Mouse (Mus musculus): ENCODE data around the gene Atrnl1.

The Atrnl1 gene

DNA sequence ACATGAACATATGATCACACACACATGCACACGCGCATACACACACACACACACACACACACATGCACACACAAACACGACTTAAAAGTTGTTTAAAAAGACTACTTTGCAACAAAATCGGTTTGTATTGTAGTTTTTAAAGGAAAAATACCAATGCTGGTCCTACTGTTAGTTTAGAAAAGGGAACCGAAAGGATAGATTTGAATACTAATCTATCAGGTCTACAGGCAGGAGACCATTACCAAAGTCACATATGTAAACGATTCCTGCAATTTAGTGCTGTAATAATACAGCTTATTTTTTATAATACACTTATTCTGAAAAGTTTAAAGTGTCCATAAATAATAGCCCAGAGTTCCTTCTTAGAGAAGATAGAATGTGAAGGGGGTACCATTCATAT is 299.8 kb downstream of the Atrnl1 start:
- in situ Hi-C loops (cut with MboI; ENCODE audit: low sequenced_read_pairs): no loop called here

DNA sequence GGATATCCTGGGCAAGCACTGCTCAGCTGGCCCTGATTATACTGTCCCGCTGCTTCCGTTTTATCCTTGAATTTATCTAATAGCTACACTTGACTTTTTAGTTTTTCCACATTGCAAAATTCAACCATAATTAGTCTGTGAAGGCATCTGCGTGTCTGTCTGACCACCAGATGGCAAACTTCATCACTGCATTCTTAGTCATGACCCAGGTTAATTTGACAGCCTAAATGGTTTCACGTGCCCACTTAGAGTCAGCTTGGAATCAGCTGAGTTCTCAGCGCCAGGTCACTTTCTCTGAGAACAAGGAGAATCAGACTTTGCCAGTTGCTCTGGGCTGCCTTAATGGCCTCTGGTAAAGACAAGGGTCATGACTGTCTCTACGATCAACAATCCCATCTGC is 305.5 kb downstream of the Atrnl1 start:
- in situ Hi-C loops (cut with MboI; ENCODE audit: low sequenced_read_pairs): no loop called here

DNA sequence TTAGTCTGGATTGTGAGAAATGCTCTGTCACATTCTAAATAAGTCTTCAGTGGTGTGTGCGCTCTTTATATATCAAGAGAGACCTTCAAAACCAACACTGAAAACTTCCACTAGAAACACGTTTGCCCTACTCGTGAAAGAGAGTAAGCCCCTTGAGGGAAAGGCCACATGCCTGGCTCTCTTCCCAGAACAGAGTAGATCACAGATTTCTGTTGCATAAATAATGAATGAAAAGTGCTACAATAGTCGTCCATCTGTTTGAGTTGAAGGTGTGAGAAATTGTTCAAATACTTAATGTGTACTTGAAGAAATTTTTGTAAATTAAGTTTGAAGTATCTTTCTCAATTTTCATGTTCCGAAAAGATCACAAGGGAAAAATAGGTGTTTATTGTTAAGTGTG is 312.2 kb downstream of the Atrnl1 start:
- in situ Hi-C loops (cut with MboI; ENCODE audit: low sequenced_read_pairs): no loop called here

DNA sequence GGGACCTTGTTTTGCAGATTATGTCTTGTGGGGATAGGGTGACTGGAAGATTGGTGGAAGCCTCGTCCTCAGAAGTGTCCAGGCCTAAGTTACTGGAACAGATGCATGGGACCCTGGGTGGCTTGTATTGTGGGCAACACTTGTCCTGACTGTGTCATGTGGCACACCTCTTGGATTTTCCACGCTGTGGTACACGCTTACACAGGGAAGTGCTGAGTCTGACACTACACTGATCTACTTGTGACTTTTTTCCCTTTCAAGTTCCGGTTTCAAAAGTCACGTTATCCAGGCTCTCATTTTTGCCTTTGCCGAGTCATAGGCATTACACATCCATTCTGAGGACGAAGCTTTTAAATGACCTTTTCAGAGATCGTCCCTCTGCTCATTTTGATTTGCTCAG is 314.0 kb downstream of the Atrnl1 start:
- in situ Hi-C loops (cut with MboI; ENCODE audit: low sequenced_read_pairs): no loop called here

DNA sequence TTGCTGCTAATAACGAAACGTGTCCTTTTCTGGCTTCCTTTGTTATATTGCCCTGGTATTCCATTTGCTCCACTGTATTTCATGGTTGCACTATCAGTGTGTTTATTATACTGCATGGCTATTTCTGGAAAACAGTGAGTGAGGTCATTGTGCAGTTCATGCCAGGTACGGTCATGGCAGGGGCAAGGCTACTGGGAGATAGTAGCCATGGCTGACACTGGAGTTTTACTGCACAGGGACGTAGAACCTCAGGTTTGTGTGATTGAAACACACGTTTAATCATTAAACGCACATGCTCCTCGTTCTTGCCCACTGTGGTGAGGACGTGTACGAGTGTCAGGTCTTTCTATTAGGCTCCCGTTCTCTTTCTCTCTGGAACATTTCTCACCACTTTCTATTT is 314.8 kb downstream of the Atrnl1 start:
- in situ Hi-C loops (cut with MboI; ENCODE audit: low sequenced_read_pairs): no loop called here

DNA sequence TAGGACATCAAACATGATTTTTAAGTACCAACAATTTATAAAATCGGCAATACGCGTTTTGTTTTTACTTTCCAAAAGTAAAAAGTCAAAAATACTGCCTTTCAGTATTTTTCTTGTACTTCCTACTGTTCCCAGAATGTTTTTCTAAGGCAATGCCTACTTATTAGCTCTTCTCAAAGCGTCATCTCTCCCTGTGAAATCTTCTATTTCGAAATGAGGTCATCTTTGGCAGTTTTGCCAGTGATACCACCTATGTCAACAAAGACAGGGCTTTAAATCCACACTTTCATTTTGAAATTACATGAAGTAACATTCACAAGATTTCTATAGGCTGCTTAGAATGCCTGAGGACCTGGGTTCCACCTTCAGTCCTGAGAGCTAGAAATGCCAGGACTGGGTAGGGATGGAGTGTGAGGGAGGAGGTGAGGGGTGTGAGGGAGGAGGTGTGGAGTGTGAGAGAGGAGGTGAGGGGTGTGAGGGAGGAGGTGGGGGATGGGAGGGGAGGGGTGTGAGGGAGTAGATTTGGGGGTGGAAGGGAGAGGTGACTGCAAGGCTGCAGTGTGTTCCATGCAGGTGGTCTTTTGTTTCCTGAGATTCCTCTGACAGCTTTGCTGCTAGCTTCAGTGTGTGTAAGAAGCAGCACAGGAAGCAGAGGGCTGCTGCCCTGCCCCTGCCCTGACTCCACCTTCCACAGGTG is 315.5 kb downstream of the Atrnl1 start:
- in situ Hi-C loops (cut with MboI; ENCODE audit: low sequenced_read_pairs): no loop called here

DNA sequence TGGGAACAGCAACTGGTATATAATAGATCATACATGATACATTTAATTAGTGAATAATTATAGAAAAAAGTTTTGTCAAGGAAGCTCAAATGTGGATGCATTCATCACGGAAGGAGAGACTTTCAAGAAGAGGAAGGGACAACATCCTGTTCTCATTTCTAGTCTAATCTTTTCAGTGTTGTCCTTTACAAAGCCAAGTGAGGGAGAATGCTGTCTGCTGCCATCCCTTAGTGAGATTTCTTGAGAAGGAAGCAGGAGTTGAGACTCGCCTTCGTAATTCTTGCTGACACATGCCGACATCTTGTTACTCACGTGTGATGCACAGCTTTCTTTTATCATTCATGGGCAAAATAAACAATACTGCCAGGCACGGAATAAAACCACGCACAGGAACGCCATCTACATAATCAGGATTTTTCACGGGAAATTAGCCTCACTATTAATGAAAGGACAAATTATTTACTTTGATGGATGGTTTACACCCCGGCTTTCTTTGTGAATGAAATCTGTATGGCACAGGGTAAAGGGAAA is 316.2 kb downstream of the Atrnl1 start:
- in situ Hi-C loops (cut with MboI; ENCODE audit: low sequenced_read_pairs): no loop called here

DNA sequence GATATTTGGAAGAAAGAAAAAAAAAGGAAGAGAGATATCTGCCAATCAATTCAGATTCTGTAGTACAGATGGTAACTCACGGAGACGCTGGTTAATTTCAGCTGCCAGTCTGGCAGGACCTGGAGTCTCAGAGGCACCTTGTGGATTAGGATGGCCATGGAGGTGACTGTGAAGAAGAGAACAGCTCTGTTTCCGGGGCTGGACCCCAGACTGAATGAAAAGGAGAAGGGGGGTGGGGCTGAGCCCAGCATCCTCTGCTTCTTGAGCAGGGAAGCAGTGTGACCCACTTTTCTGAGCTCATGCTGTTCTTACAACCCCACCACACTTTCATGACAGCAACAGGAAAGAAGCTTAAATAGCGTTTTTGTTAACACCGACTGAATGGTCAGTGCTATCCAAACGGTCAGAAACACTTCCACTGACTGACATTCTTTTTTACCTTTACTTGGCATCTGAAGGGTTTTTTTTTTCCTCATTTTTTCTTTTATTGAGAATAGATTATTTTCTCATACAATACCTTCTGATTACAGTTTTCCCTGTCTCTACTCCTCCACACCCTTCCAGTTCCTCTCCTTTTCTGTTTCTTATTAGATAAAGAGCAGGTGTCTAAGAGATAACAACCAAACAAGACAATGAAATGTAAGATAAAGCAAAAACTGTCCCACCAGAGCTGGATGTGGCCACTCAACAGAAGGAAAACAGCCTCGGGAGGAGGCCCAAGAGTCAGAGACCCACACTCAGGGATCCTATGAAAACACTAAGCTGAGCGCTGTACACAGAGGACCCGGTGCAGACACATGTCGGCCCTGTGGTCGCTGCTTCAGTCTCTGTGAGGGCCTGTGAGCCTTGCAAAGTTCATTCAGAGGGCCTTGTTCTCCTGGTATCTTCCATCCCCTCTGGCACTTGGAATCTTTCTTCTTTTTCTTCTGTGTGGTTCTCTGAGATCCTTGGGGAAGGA is 317.0 kb downstream of the Atrnl1 start:
- in situ Hi-C loops (cut with MboI; ENCODE audit: low sequenced_read_pairs): no loop called here

DNA sequence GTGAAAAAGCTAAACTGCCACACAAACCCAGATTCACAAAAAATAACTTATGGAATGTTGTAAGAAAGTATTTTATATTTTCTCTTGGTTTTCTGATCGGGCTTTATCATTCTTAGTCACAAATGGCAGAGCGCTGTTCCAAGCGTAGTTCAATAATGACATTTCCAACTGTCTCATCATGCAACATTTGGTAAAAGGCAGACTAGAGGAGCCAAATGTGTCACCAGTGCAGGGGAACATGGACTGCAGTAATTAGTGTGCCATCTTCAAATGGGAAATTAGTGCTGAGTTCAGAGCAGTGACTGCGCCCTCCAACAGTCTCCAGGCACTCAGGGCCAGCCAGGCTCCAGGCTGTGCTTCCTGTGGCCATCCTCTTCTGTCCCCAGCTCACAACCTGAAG is 320.8 kb downstream of the Atrnl1 start:
- in situ Hi-C loops (cut with MboI; ENCODE audit: low sequenced_read_pairs): no loop called here

DNA sequence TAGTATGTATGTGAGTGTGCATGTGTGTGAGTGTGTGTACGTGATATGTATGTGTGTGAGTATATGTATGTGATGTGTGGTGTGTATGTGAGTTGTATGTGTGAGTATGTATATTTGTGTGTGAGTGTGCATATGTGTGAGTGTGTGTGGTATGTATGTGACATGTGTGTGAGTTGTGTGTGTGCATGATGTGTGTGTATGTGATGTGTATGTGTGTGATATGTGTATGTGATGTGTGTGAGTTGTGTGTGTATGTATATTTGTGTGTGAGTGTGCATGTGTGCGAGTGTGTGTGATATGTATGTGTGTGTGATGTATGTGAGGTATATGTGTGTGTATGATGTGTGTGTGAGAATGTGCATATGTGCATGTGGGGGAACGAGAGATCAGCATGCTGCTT is 326.0 kb downstream of the Atrnl1 start:
- in situ Hi-C loops (cut with MboI; ENCODE audit: low sequenced_read_pairs): no loop called here

DNA sequence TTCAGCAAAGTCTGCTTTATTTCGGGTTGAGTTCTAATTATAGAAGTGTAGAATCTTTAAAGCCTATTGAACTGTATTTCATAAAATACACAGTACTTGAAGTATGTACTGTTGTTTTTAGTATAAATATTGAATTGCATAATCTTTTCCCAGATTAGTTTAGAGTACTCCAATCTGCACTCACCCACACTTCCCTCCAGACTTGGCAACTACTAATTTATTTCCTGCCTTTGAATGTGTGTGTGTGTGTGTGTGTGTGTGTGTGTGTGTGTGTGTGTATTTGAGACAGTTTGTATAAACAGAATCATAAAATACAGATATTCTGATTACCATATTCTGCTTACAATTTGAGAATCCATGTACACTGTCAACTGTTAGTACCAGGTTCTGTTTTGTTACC is 328.3 kb downstream of the Atrnl1 start:
- in situ Hi-C loops (cut with MboI; ENCODE audit: low sequenced_read_pairs): no loop called here

DNA sequence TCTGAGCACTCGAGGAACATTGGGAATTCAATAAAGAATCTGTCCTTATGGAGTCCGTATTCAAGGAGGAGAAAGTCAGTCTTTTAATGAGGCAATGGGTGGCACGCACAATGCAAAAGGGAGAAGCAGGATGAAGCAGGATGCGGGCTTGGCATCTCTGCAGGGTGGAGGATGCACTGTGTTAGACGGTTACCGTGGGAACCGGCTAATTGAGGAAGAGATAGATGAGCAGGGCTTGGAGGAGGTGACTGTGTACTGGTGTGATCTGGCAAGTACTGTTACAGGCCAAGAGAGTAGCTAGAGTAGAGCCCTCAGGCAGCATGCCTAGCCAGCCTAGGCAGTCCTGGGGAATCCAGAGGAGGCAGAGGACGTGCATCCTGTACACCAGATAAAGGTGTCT is 330.7 kb downstream of the Atrnl1 start:
- in situ Hi-C loops (cut with MboI; ENCODE audit: low sequenced_read_pairs): no loop called here

DNA sequence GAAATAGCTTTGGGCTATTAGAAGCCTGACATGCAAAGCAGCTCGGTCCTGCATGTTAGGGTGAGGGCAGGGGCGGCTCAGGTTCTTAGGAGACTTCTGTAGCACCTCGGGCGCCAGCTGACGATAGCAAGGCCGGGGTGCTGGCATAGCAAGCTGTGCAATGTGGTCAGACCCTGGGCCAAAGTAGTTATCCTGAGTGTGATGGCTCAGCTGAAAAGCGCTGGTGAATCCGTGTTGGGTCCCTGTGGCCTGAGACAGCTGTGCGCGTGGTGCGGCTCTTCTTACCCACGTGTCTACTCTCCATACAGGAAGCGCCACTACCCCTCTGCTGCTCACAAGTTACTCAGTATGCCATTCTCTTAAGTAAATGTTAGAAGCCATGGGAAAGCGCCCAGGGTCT is 331.4 kb downstream of the Atrnl1 start:
- in situ Hi-C loops (cut with MboI; ENCODE audit: low sequenced_read_pairs): no loop called here

DNA sequence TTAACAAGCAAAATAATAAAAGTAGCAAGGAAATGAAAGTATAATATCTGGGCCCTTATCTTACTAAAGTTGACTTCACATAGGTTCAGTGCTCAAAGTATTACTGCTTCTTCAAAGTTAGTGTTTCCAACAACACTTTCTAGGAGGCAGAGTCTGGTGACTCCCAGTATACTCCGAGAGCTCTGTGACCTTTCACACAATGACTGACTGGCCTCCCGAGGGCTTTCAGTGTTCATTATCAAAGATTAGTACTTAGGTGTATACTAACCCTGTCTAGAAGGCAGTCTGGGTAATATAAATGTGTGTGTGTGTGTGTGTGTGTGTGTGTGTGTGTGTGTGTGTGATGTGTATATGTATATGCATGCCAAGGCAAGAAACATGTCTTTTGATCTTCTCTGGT is 332.5 kb downstream of the Atrnl1 start:
- in situ Hi-C loops (cut with MboI; ENCODE audit: low sequenced_read_pairs): no loop called here

DNA sequence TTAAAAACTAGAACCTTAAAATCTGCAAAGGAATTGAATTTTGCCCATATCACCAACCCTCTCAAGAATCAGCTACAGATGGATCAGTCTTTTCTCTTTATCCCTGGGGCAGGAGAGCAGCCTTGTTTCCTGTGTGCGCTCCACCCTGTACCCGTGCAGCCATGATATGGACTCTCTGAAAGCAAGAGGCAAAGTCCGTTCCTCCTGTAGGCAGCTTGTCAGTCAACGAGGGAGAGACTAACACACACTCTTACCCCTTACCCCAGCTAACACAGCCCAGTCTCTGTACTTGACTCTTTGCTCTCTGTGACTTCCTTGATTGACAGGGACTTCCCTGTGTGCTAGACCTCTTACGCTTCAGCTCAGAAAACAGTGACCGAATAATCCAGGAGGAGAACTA is 333.8 kb downstream of the Atrnl1 start:
- in situ Hi-C loops (cut with MboI; ENCODE audit: low sequenced_read_pairs): no loop called here

DNA sequence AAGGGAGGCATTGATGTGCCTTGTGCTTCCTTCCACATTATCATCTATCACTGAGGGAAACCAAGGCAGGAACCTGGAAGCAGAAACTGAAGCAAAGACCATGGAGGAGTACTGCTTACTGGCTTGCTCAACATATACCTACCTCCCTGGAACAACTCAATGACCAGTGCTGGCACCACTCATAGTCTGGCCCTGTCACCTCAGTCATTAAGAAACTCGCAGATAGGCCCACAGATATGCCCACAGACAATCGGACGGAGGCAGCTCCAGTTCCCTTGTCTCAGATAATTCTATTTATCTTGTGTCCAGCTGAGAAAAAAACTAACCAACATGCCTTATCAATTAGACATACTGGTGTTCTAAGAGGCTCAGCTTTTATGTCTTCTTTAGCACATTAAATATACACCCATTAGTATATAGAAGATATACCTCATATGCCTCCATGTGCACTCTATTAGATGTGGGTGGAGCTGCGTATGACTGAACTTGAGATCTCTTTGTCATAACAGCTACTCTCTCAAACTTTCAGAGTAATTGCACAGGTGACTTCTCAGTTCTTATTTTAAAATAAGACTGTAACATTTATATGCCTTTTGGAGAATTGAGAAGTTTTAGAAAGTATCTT is 334.9 kb downstream of the Atrnl1 start:
- in situ Hi-C loops (cut with MboI; ENCODE audit: low sequenced_read_pairs): no loop called here

DNA sequence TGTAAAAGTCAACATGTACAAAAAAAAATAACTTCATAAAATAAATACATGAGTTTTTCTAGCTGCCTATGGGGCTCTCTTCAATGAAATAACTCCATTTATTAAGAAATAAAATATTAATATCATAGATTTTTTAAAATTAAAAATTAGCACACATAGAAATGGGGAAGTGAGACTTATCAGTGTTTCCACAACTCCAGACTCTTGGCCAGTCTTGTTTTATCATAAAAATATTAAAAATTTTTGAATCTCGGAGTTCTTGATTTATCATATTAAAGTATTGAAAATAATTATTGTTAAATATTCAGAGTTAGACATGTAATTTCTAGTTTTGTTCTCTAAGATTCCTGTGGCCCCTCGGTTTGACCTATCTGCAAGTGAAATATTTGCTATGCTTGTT is 337.7 kb downstream of the Atrnl1 start:
- in situ Hi-C loops (cut with MboI; ENCODE audit: low sequenced_read_pairs): no loop called here

DNA sequence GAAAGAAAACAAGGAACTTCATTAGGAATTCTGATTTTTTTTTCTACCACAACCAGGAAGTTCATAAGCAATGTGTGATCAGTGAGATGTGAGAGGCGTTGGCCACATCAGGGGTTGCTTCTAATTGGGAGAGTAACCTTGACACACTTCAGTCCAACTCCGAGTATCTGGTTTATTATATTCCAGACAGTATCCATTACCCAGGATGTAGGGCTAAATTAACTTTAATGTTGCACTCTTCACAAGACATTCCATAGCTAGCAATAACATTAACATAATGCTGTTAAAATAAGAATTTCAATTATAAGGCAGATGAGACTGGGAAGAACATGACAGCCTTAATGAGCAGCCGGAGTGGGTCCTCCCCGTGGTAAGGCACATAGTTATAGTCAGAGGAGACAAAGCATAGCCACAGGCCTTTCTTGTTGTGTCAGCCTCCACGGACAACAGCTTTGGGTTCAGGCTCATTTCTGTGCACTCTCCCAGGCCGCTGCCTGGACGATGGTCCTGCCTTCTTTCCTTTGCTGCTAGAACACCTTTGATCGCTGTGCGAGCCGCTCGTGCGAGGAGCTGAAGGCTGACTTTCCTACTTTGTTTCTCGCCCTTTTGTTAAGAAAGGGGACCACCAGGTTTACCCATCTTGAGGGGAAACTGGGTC is 338.6 kb downstream of the Atrnl1 start:
- in situ Hi-C loops (cut with MboI; ENCODE audit: low sequenced_read_pairs): no loop called here

DNA sequence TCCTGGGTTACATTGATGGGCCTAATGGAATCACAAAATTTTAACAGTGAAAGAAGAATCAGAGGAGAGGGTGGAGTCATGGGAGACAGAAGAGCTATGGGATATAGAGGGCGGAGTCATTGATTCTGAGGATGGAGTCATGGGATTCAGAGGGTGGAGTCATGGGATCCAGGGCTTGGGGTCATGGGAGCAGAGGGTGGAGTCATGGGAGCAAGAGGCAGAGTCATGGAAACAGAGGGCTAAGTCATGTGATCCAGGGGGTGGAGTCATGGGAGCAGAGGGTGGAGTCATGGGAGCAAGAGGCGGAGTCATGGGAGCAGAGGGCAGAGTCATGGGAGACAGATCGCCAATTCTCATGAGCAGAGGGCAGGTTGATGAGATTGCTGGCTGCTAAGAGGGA is 343.3 kb downstream of the Atrnl1 start:
- in situ Hi-C loops (cut with MboI; ENCODE audit: low sequenced_read_pairs): no loop called here

DNA sequence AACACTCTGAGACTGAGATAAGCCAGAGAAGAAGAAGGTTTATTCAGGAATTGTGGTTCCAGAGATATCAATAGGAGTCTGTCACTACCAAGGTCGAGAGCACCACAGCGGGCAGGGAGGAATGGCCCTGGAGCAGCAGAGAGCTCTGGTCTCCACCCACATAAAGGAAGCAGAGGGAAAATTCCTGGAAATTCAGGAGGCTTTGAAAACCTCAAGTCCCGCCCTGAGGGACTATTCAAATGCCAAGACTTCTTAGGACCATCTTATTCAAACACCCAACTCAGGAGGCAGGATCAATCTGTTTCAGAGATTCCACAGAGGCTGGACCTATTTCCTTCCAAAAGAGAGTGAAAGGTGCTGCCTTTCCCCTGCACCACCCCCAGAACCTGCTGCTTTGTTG is 345.6 kb downstream of the Atrnl1 start:
- in situ Hi-C loops (cut with MboI; ENCODE audit: low sequenced_read_pairs): no loop called here

DNA sequence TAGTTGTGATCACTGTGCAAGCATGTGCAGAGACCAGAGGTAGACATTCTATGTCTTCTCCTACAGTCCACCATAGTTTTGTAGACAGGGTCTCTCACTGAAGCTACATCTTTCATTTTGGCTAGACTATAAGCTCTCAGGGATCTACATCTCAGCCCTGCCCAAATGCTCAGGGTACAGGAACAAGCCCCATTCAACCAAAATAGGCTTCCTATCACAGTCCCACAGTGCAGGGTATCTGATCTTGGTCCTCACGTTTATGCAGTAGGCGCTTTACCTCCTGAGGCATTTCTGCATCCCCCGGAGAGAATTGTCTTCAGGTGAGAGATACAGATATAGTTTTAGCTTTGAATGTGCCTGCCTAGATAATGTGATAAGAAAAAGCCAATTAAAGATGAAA is 346.5 kb downstream of the Atrnl1 start:
- in situ Hi-C loops (cut with MboI; ENCODE audit: low sequenced_read_pairs): no loop called here

Data from CH12F3 (cell line).